Mouse (Mus musculus) kidney, postnatal 4 days (tissue): ENCODE results near the gene Sirt2.
A peak's percentile ranks its signal among the peaks of the same experiment; 100 is the strongest.

ENCODE experiments used
- DNase-seq, 2 experiments: peaks; one replicate each; pipeline ENCODE4 v3.0.0; 2021; ENCODE audit warnings: mixed read lengths in 2 of 2

Gene Sirt2

GRCm38 (mm10) chr7:28799994-28800393, 33.5 kb downstream of the Sirt2 start:
- no peak for DNase-seq

GRCm38 (mm10) chr7:28801451-28801850, 34.9 kb downstream of the Sirt2 start:
- no peak for DNase-seq

- DNase-seq, result peak; percentile 66 to 81
These were observed 35.6 kb downstream of the Sirt2 start for GRCm38 (mm10) chr7:28801901-28802670.

GRCm38 (mm10) chr7:28802846-28803588, 36.5 kb downstream of the Sirt2 start:
- DNase-seq, result peak; percentile 74 to 86

GRCm38 (mm10) chr7:28803756-28804155, 37.2 kb downstream of the Sirt2 start:
- no peak for DNase-seq

- peak; percentile 44 to 61 for DNase-seq
These were observed 40.3 kb downstream of the Sirt2 start for GRCm38 (mm10) chr7:28806869-28807268.

- peak; percentile 39 to 48 for DNase-seq
These were observed 41.2 kb downstream of the Sirt2 start for GRCm38 (mm10) chr7:28807641-28808220.

GRCm38 (mm10) chr7:28808221-28808941, 41.8 kb downstream of the Sirt2 start, which contains the start of gene Hnrnpl:
Gene Hnrnpl (plus strand): TSS chr7:28808541.
- DNase-seq, result peak; percentile 34 to 88

GRCm38 (mm10) chr7:28808957-28809393, 42.4 kb downstream of the Sirt2 start:
- peak; percentile 98 for DNase-seq

GRCm38 (mm10) chr7:28809401-28810089, 43.0 kb downstream of the Sirt2 start:
- peak; percentile 76 to 82 for DNase-seq

- DNase-seq, result peak; percentile 97 to 99
These were observed 43.9 kb downstream of the Sirt2 start for GRCm38 (mm10) chr7:28810107-28811066.

- DNase-seq, result peak; percentile 97 to 98
These were observed 44.7 kb downstream of the Sirt2 start for GRCm38 (mm10) chr7:28811228-28811627.

- no peak for DNase-seq
These were observed 45.2 kb downstream of the Sirt2 start for GRCm38 (mm10) chr7:28811640-28812275.

- DNase-seq, result no peak
These were observed 45.9 kb downstream of the Sirt2 start for GRCm38 (mm10) chr7:28812436-28812835.

- no peak for DNase-seq
These were observed 46.4 kb downstream of the Sirt2 start for GRCm38 (mm10) chr7:28812949-28813348.

GRCm38 (mm10) chr7:28814306-28815034, 47.9 kb downstream of the Sirt2 start:
- no peak for DNase-seq

GRCm38 (mm10) chr7:28815230-28815629, 48.7 kb downstream of the Sirt2 start:
- no peak for DNase-seq

- DNase-seq, result no peak
These were observed 49.7 kb downstream of the Sirt2 start for GRCm38 (mm10) chr7:28816201-28816600.

- no peak for DNase-seq
These were observed 50.4 kb downstream of the Sirt2 start for GRCm38 (mm10) chr7:28816920-28817319.

GRCm38 (mm10) chr7:28817524-28817923, 51.0 kb downstream of the Sirt2 start:
- no peak for DNase-seq
